Mouse (Mus musculus) mouse trophoblast stem cell (cell line): Measurements from ENCODE around the gene Rtraf.

Source experiments
- in situ Hi-C, 2 experiments: fragments of 300-500 bp; cut with MseI, MboI; formaldehyde crosslinking; loops; 2 replicates in 1 of 2; 3 replicates in 1 of 2; pipeline ENCODE4 v1.15.1; 2025

Rtraf gene

GRCm38 (mm10) chr14:19823321-19824142 is at the start of gene Rtraf:
Rtraf (minus strand) TSS chr14:19823824.
- in situ Hi-C loops, result no loop called here

GRCm38 (mm10) chr14:19867286-19867935 is 43.8 kb upstream of the Rtraf start:
- in situ Hi-C loops, result loop anchor here in 1 of 2 experiments (25.0 kb wide), 1 partner anchor 395 kb away; the partner anchor contains the start of gene Kcnk16

DNA sequence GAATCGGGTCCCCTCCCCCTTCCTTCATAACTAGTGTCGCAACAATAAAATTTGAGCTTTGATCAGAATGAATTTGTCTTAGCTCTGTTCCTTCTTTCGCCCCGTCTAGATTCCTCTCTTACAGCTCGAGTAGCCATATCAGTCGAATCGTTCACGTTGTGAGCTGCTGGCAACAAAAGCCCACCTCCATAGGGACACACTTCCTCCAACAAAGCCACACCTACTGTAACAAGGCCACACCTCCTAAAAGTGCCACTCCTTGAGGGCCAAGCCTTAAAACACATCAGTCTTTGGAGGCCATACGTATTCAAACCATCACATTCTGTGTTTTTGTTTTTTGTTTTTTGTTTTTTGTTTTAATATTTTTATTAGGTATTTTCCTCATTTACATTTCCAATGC is 41.5 kb upstream of the Rtraf start:
- in situ Hi-C loops, result loop anchor here in 1 of 2 experiments (25.0 kb wide), 1 partner anchor 397 kb away; the partner anchor contains the start of gene Kcnk16

DNA sequence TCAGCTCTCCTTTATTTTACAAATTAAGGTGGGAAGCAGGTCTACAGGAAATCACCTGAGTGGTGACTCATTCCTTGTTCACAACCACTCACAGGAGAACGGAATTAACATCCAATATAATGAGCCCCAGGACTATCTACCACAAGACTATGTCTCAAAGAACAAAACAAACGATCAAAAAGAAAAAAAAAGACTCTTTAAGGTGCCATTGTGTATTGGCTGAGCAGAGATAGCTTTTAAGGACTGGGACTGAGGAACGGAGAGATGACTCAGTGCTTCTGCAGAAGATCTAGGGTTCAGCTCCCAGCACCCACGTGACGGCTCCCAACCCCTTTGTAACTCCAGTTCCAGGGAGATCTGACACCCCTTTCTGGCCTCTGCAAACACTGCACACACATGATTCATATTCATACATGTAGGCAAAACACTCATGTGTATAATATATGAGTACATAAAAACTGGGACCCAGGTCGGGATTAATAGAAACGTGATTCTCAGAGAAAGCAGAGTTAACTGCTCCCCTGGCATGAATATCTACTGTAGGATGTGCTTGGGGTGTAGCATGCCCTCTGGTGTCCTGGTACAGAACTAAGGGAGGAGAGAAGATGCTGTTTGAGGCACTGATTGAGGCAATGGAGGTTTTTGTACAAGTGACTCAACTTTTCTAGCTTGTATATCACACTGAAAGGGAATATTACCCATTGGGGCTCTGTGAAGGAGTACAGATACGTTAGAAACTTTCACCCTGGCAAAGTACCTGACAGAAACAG is 37.9 kb upstream of the Rtraf start:
- in situ Hi-C loops, result loop anchor here in 1 of 2 experiments (25.0 kb wide), 1 partner anchor 401 kb away; the partner anchor contains the start of gene Kcnk16

DNA sequence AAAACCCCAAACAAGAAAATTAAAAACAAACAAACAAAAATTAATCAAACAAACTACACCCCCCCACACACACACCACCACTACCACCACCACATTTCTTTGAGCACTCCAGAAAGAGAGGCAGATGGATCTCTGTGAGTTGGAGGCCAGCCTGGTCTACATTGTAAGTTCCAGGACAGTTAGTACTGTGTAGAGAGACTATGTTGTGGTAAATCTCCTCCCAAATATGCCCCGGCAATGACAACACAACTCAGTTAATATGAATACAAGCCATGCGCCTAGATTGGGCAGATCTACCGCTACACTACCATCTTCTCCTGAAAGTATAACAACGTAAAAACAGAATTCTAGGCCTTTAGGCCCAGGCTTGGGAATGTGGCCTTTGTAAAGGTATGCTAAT is 36.7 kb upstream of the Rtraf start:
- in situ Hi-C loops, result loop anchor here in 1 of 2 experiments (25.0 kb wide), 1 partner anchor 402 kb away; the partner anchor contains the start of gene Kcnk16

DNA sequence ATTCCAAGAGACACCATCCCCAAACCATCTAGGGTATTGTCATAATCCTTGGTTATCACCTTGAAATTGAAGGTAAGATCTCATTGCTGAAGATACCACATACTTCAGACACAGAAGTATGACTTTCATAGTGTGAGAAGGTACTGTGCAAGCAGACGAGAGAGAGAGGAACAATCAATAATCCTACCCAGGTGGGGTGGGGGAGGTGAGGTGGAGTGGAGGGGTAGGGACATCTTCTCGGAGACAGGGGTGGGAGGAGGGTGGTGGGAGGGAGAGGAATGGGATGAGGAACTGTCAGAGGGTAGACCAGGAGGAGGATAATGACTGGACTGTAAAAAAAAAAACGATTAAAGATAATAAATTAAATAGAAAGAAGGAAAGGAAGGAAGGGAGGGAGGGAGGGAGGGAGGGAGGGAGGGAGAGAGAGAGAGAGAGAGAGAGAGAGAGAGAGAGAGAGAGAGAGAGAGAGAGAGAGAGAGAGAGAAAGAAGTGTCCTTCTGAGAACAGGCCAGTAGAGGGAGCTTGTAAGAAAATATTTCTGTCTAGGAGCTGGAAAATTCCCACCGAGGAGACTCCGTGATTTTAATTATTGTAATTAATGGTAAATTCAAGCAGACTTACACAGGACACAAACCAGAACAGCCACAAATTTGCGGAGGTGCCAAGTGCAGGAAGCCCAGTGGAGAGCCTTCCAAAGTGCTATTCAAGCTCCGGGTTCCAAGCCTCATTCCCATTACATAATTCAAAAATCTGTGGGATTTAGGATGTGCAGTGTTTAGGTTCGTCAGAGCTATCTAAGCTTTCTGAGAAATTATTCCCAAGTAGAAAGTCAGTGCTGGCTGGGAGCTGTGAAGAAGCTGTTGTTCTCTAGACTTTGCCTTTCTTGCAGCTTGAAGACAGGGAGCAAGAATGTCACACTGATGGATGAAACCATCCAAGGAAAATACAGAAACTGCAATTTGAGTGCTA is 35.5 kb upstream of the Rtraf start:
- in situ Hi-C loops, result loop anchor here in 1 of 2 experiments (25.0 kb wide), 1 partner anchor 403 kb away; the partner anchor contains the start of gene Kcnk16

DNA sequence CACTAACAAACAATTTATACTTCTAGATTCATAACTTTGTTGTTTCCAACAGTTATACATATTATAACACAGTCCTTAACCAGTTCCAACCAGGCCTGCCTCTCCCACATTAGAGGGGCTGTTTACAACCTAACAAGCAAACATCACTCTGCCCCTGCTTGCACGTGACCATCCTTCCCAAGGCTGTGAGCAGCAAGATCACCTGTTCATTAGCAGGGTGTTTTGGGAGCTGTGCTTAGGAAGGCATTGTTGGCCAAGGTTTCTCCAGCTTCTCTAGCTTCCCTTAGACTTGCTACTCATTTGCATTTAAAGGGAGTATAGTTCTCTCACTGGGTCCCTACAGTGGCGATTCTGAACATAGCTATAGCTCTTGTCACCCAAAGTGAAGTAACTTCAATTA is 34.7 kb upstream of the Rtraf start:
- in situ Hi-C loops, result loop anchor here in 1 of 2 experiments (25.0 kb wide), 1 partner anchor 404 kb away; the partner anchor contains the start of gene Kcnk16

DNA sequence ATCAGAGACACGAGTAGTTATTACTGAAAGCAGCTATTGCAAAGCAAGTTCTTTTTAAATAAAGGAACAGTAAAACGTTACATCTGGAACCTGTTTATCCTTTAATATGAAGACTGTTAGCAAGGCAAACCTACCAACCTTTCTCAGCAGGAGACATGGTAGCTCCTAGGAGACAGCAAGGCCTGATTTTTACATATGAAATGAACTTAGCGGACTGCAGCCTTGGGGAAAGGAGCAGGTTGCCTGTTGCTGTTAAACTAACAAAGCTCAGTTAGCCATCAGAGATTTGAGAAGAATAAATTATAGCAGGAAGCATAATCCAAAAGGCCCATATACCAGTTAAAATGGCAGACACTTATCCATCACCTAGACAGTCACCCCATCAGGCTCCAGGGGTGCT is 29.8 kb upstream of the Rtraf start:
- in situ Hi-C loops, result loop anchor here in 1 of 2 experiments (25.0 kb wide), 1 partner anchor 409 kb away; the partner anchor contains the start of gene Kcnk16

GRCm38 (mm10) chr14:19839600-19840332 is 16.1 kb upstream of the Rtraf start:
- in situ Hi-C loops, result loop anchor here (5.0 kb wide), 1 partner anchor 228 kb away; no protein-coding TSS in a partner anchor

- in situ Hi-C loops, result loop anchor here in 1 of 2 experiments (5.0 kb wide), 1 partner anchor 231 kb away; no protein-coding TSS in a partner anchor
These were observed 12.7 kb upstream of the Rtraf start for GRCm38 (mm10) chr14:19836289-19836688.

- in situ Hi-C loops, result no loop called here
These were observed 1.9 kb upstream of the Rtraf start for GRCm38 (mm10) chr14:19825481-19825880.

- in situ Hi-C loops, result no loop called here
These were observed 1.9 kb downstream of the Rtraf start for GRCm38 (mm10) chr14:19821686-19822085.

GRCm38 (mm10) chr14:19817949-19818348 is 5.7 kb downstream of the Rtraf start:
- in situ Hi-C loops, result loop anchor here (5.0 kb wide), 1 partner anchor 111 kb away; no protein-coding TSS in a partner anchor

DNA sequence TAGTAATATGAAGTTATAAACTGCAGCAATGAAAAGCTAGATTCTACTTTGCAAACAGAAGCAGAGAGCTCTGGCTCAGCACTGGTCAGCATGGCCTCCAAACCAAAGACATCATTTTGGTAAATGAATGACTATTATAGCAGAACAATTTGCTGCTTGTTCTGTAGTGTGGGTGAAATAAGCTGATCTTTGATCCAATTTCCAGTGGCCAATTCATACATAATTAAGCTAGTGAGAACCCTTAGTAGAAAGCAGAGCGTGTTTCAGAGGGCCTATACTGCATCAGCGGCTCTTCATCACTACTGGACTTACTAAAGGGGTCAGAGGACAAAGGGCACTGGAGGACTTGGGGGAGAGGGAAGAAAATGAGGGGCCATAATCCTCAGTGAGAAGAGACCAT is 10.6 kb downstream of the Rtraf start:
- in situ Hi-C loops, result no loop called here

DNA sequence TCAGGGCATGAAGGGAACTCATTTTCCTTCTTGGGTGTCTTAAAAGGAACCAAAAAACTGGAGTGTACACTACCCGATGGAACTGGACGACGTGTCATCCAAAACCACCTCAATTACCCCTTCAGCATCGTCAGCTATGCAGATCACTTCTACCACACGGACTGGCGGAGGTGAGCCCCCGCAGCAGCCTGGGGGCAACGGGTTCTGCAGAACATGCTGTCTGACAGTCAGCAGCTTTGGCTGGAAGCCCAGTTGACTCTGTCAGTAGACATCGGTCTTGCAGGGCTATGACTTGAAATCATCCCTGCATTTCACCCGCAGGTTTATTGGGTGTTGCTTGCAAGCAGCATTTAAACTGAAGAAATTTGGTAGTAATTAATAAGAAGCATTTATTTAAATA is 13.7 kb downstream of the Rtraf start:
- in situ Hi-C loops, result no loop called here

- in situ Hi-C loops, result no loop called here
These were observed 15.8 kb downstream of the Rtraf start for GRCm38 (mm10) chr14:19807858-19808257.

DNA sequence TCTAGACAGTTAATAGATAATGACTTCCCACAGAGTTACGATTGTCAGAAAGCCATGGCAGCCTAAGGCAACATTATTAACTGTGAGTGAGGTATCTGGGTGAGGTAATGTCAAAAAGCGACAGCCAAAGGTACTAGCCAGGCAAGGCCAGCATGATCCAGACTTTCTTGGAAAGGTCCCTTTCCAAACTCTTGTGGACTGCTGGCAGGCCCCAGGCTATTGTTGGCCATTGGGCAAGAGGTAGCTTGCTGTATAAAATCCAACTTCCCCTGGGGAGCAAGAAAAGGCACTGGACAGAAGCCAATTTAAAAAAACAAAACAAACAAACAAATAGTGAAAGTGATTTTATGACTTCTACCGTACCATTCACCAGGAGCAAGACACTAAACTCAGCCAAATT is 16.3 kb downstream of the Rtraf start:
- in situ Hi-C loops, result no loop called here

DNA sequence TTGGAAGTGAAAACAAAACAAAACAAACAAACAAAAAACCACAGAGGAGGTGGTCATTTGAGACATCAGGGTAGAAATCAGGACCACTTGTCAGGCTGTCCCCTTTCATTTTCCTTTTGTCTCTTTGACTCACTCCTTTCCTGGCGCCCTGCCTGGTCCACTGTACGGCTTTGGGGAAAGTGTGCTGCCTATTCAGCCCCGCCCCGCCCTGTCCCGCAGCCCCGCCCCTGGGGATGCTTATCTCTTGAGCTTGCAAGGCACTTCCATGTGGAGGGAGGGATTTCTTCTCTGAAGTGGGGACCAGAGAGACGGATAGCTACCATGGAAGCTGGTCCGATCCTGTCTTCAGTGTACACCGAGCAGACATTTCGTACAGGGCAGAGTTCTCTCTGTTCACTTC is 20.0 kb downstream of the Rtraf start:
- in situ Hi-C loops, result no loop called here

GRCm38 (mm10) chr14:19803222-19803621 is 20.4 kb downstream of the Rtraf start:
- in situ Hi-C loops, result no loop called here
